Mouse (Mus musculus) embryo, embryonic 11 days (tissue): ENCODE results near the gene Snrnp25.

ENCODE experiments used
- DNase-seq: peaks from one replicate; pipeline ENCODE4 v3.0.0-alpha.2; 2015

Snrnp25 gene

GRCm38 (mm10) chr11:32205058-32205873 is at the start of gene Snrnp25:
Snrnp25 (plus strand) TSS chr11:32205415.
- DNase-seq, result peak; percentile 99

- no peak for DNase-seq
Measured at GRCm38 (mm10) chr11:32156854-32157630, 48.2 kb upstream of the Snrnp25 start.

GRCm38 (mm10) chr11:32157791-32158594 is 47.2 kb upstream of the Snrnp25 start:
- peak; percentile 46 for DNase-seq

- no peak for DNase-seq
Measured at GRCm38 (mm10) chr11:32159176-32159575, 46.0 kb upstream of the Snrnp25 start.

GRCm38 (mm10) chr11:32160341-32160740 is 44.9 kb upstream of the Snrnp25 start:
- no peak for DNase-seq

- DNase-seq, result peak; percentile 56
Measured at GRCm38 (mm10) chr11:32161500-32161899, 43.7 kb upstream of the Snrnp25 start.

- peak; percentile 88 for DNase-seq
Measured at GRCm38 (mm10) chr11:32161922-32162804, 43.1 kb upstream of the Snrnp25 start.

- DNase-seq, result no peak
Measured at GRCm38 (mm10) chr11:32166683-32167082, 38.5 kb upstream of the Snrnp25 start.

- no peak for DNase-seq
Measured at GRCm38 (mm10) chr11:32178506-32178905, 26.7 kb upstream of the Snrnp25 start.

- DNase-seq, result no peak
Measured at GRCm38 (mm10) chr11:32181246-32181645, 24.0 kb upstream of the Snrnp25 start.

GRCm38 (mm10) chr11:32181973-32182868 is 23.0 kb upstream of the Snrnp25 start:
- peak; percentile 69 for DNase-seq

- no peak for DNase-seq
Measured at GRCm38 (mm10) chr11:32184469-32184868, 20.7 kb upstream of the Snrnp25 start.

GRCm38 (mm10) chr11:32186031-32186430 is 19.2 kb upstream of the Snrnp25 start:
- DNase-seq, result no peak

- DNase-seq, result no peak
Measured at GRCm38 (mm10) chr11:32187256-32187655, 18.0 kb upstream of the Snrnp25 start.

- DNase-seq, result no peak
Measured at GRCm38 (mm10) chr11:32188881-32189280, 16.3 kb upstream of the Snrnp25 start.

- DNase-seq, result no peak
Measured at GRCm38 (mm10) chr11:32189434-32189833, 15.8 kb upstream of the Snrnp25 start.

- no peak for DNase-seq
Measured at GRCm38 (mm10) chr11:32190119-32190518, 15.1 kb upstream of the Snrnp25 start.

GRCm38 (mm10) chr11:32190603-32191110 is 14.6 kb upstream of the Snrnp25 start:
- DNase-seq, result no peak

- DNase-seq, result no peak
Measured at GRCm38 (mm10) chr11:32193156-32193555, 12.1 kb upstream of the Snrnp25 start.

- DNase-seq, result no peak
Measured at GRCm38 (mm10) chr11:32194086-32194485, 11.1 kb upstream of the Snrnp25 start.

GRCm38 (mm10) chr11:32194626-32195025 is 10.6 kb upstream of the Snrnp25 start:
- no peak for DNase-seq
